Comparison of ENCODE assay signal across 26 mouse cellular contexts in genomic region chr7:89157356-89157755, GRCm38 (mm10).
DNase-seq lines count a peak whose midpoint lies in the region; ATAC-seq and TF ChIP-seq lines count a peak whose summit lies in the region.
"Had no signal": no experiment of that assay in that cellular context is flagged by ENCODE, and none has a peak within 500 bp of the region (broad histone marks: within the 10 kb centered on the region; RNA-seq: fewer than 3 reads in every experiment).

No protein-coding gene starts in this region.

- H3K36me3 ChIP-seq in heart, postnatal 0 days (replicated peaks; ENCODE audit: control insufficient read depth, insufficient read depth, low read length), result 0 out of 2 replicates have a peak, but pooled peaks cover 14% of the 10 kb centered on the region
- peaks cover 16% of the 10 kb centered on the region for H3K36me3 ChIP-seq in limb, embryonic 13.5 days
- H3K36me3 ChIP-seq: forebrain, embryonic 12.5 days; midbrain, embryonic 12.5 days had no signal

- no peak overlapping the region for H3K27ac ChIP-seq in heart, postnatal 0 days (ENCODE audit: low read depth)
- H3K27ac ChIP-seq in embryonic fibroblast, embryonic 13.5 days (ENCODE audit: insufficient read depth, low read length), result peak overlapping the region; percentile 8; the same call in 1 of the 2 replicates
- peak overlapping the region; percentile 67 for H3K27ac ChIP-seq in limb, embryonic 13.5 days
- H3K27ac ChIP-seq: forebrain, embryonic 12.5 days; hindbrain, embryonic 10.5 days; hindbrain, postnatal 0 days; liver, embryonic 14.5 days; midbrain, embryonic 12.5 days; neural tube, embryonic 15.5 days had no signal

- no peak for TF ChIP-seq POLR2A in embryonic fibroblast, embryonic 13.5 days (IDR thresholded peaks at IDR 0.05; ENCODE audit: low read depth, low read length)

- no peak for TF ChIP-seq CTCF in heart, postnatal 0 days (IDR thresholded peaks at IDR 0.05; ENCODE audit: low read depth)
- no peak for TF ChIP-seq CTCF in embryonic fibroblast, embryonic 13.5 days (IDR thresholded peaks at IDR 0.05; ENCODE audit: borderline replicate concordance, insufficient read depth, low read length)

- no peak overlapping the region for H3K4me2 ChIP-seq in heart, postnatal 0 days (ENCODE audit: low read depth, low read length)
- H3K4me2 ChIP-seq in limb, embryonic 13.5 days (replicated peaks), result no peak overlapping the region
- H3K4me2 ChIP-seq: forebrain, embryonic 12.5 days; lung, embryonic 14.5 days; midbrain, embryonic 12.5 days; neural tube, embryonic 15.5 days had no signal

- H3K9ac ChIP-seq in heart, postnatal 0 days (replicated peaks; ENCODE audit: low read depth, low read length), result no peak overlapping the region
- no peak overlapping the region for H3K9ac ChIP-seq in limb, embryonic 13.5 days
- H3K9ac ChIP-seq: forebrain, embryonic 12.5 days; liver, embryonic 14.5 days; lung, embryonic 14.5 days; midbrain, embryonic 12.5 days; neural tube, embryonic 15.5 days had no signal

- no peaks in the 10 kb centered on the region for H3K9me3 ChIP-seq in heart, postnatal 0 days (replicated peaks; ENCODE audit: control insufficient read depth, low read length)
- H3K9me3 ChIP-seq in limb, embryonic 13.5 days, result no peaks in the 10 kb centered on the region
- H3K9me3 ChIP-seq: forebrain, embryonic 12.5 days; hindbrain, embryonic 10.5 days; midbrain, embryonic 12.5 days; neural tube, embryonic 15.5 days had no signal

- no peak for TF ChIP-seq EP300 in heart, postnatal 0 days (IDR thresholded peaks at IDR 0.05; ENCODE audit: low read depth)

- H3K4me3 ChIP-seq in heart, postnatal 0 days (ENCODE audit: low read depth, low read length), result no peak overlapping the region
- no peak overlapping the region for H3K4me3 ChIP-seq in embryonic fibroblast, embryonic 13.5 days (ENCODE audit: insufficient read depth, low read length)
- H3K4me3 ChIP-seq in limb, embryonic 13.5 days, result no peak overlapping the region
- H3K4me3 ChIP-seq: erythroblast, embryonic 14.5 days; forebrain, embryonic 12.5 days; hindbrain, embryonic 10.5 days; midbrain, embryonic 12.5 days; neural tube, embryonic 15.5 days had no signal

- ATAC-seq in heart, postnatal 0 days (ENCODE audit: insufficient read depth, low read depth), result peak; percentile 47; the same call in 1 of the 2 replicates
- no peak for ATAC-seq in limb, embryonic 13.5 days (ENCODE audit: low FRiP score, low read depth)
- ATAC-seq: hindbrain, postnatal 0 days had no signal

- 35% methylated on average over 8 of the region's 8 CpGs for WGBS in heart, postnatal 0 days
- 71% methylated on average over 8 of the region's 8 CpGs for WGBS in limb, embryonic 13.5 days

- H3K27me3 ChIP-seq in heart, postnatal 0 days (ENCODE audit: control insufficient read depth, insufficient read depth, low read length), result no peaks in the 10 kb centered on the region
- no peaks in the 10 kb centered on the region for H3K27me3 ChIP-seq in limb, embryonic 13.5 days
- H3K27me3 ChIP-seq: CH12.LX; forebrain, embryonic 12.5 days; midbrain, embryonic 12.5 days; neural tube, embryonic 15.5 days had no signal

- peaks cover 8% of the 10 kb centered on the region; the same call in 1 of the 2 replicates for H3K4me1 ChIP-seq in heart, postnatal 0 days (ENCODE audit: control insufficient read depth, insufficient read depth)
- H3K4me1 ChIP-seq in embryonic fibroblast, embryonic 13.5 days (ENCODE audit: control insufficient read depth, insufficient read depth, low read length), result peaks cover 18% of the 10 kb centered on the region
- peaks cover 26% of the 10 kb centered on the region for H3K4me1 ChIP-seq in limb, embryonic 13.5 days
- H3K4me1 ChIP-seq: forebrain, embryonic 12.5 days; hindbrain, embryonic 10.5 days; midbrain, embryonic 12.5 days; neural tube, embryonic 15.5 days had no signal

- no peak for DNase-seq in heart, postnatal 0 days (ENCODE audit: low spot score)
- DNase-seq in heart, postnatal 4 days, result no peak
- no peak for DNase-seq in thymus, postnatal 4 days
- no peak for DNase-seq in right cerebral cortex, postnatal 14 days
- no peak for DNase-seq in frontal cortex, postnatal 36 days (ENCODE audit: low spot score in 2 of 2)
- DNase-seq: adrenal gland, adult 2 months; B cell, adult 2 months; cerebellum, adult 18-20 months; cerebellum, postnatal 25 days; gastrocnemius, postnatal 10 days; kidney, adult 18-20 months; kidney, postnatal 10 days; left cerebral cortex, postnatal 4 days; lung, embryonic 14.5 days; right cerebral cortex, adult 18-20 months; thymus, adult 2 months had no signal
